Mouse (Mus musculus) gastrocnemius, postnatal 25 days (tissue): ENCODE data around the gene Hoxd12. TPM values are rescaled to one million over a fixed set of nuclear protein-coding genes. Genes with fewer than 3 reads are reported as not detected.

Experiments
- microRNA-seq, 2 experiments: library from miRNA; unstranded; fragments of <30 nt; microRNA quantifications; one replicate each; pipeline ENCODE4 v1.2.0; 2021; ENCODE audit warnings: borderline replicate concordance in 2 of 2
- total RNA-seq, 2 experiments: library from RNA; stranded (reverse); gene quantifications; 1 replicate in 1 of 2; 2 replicates in 1 of 2; pipeline ENCODE4 v1.2.3; 2021

Gene Hoxd12
- total RNA-seq, 2 experiments from 2014 or later, result not detected

Small RNA genes lying within 50 kb of the gene (microRNA-seq; reads per million reads assigned to microRNA genes)
- gene Gm44463, result 0 reads per million in 2 experiments
- 15,115 to 33,849 reads per million in 2 experiments for gene Mir10b

Other genes starting within 250 kb of the Hoxd12 start
- gene Lnpk, start 95.6 kb upstream of the Hoxd12 start, total RNA-seq, result 10 to 100 TPM; 43.6 to 48.4 TPM
- under 1 TPM in 1 of 2 experiments, not detected in 1; 0.08 TPM for gene Evx2, start 15.5 kb upstream of the Hoxd12 start, total RNA-seq
- not detected for gene Hoxd13, start 6.7 kb upstream of the Hoxd12 start, total RNA-seq
- under 1 TPM in 1 of 2 experiments, not detected in 1; 0.26 TPM for gene Hoxd11, start 4.5 kb downstream of the Hoxd12 start, total RNA-seq
- gene Hoxd10, start 16.9 kb downstream of the Hoxd12 start, total RNA-seq, result 1 to 10 TPM; 1.5 to 4.5 TPM
- gene Hoxd9, start 22.7 kb downstream of the Hoxd12 start, total RNA-seq, result 10 to 100 TPM in 1 of 2 experiments, 1 to 10 TPM in 1; 5.7 to 14.7 TPM
- 10 to 100 TPM; 11.7 to 30.6 TPM for gene Hoxd8, start 29.6 kb downstream of the Hoxd12 start, total RNA-seq
- not detected for gene Hoxd3, start 36.9 kb downstream of the Hoxd12 start, total RNA-seq
- 1 to 10 TPM; 1.4 to 2.2 TPM for gene Hoxd4, start 36.9 kb downstream of the Hoxd12 start, total RNA-seq
- under 1 TPM in 1 of 2 experiments, not detected in 1; 0.27 TPM for gene Gm28230, start 51.7 kb downstream of the Hoxd12 start, total RNA-seq
- gene Hoxd1, start 88.0 kb downstream of the Hoxd12 start, total RNA-seq, result not detected
- gene Mtx2, start 150.8 kb downstream of the Hoxd12 start, total RNA-seq, result 10 to 100 TPM; 33.2 to 43.5 TPM